Mouse (Mus musculus): ENCODE measurements around the gene Dnase2a.
A peak's percentile ranks its signal among the peaks of the same experiment; 100 is the strongest.

- TF ChIP-seq CTCF (IDR thresholded peaks at IDR 0.05; ENCODE audit: control insufficient read depth, insufficient read depth, insufficient read length), result no peak
- TF ChIP-seq USF1 (IDR thresholded peaks at IDR 0.05; ENCODE audit: low read depth), result peak; percentile 94
- TF ChIP-seq MYOD1 (IDR thresholded peaks at IDR 0.05; ENCODE audit: control insufficient read depth, insufficient read length, low read depth), result no peak
- TF ChIP-seq MAX (IDR thresholded peaks at IDR 0.05), result peak; percentile 41
- TF ChIP-seq CEBPB (IDR thresholded peaks at IDR 0.05; ENCODE audit: low read depth), result no peak
Measured at GRCm38 (mm10) chr8:84908421-84909161, at the start of gene Dnase2a.
